Comparison of ENCODE assay signal across 15 mouse cellular contexts in genomic region chr3:142390288-142390687, GRCm38 (mm10). TPM values are rescaled to one million over a fixed set of nuclear protein-coding genes. Genes with fewer than 3 reads are reported as not detected.
DNase-seq lines count a peak whose midpoint lies in the region; ATAC-seq and TF ChIP-seq lines count a peak whose summit lies in the region.
"Had no signal": no experiment of that assay in that cellular context is flagged by ENCODE, and none has a peak within 500 bp of the region (broad histone marks: within the 10 kb centered on the region; RNA-seq: fewer than 3 reads in every experiment).

No protein-coding gene starts in this region.

- H3K36me3 ChIP-seq in heart, embryonic 12.5 days = peaks cover 18% of the 10 kb centered on the region
- H3K36me3 ChIP-seq in kidney, embryonic 14.5 days (ENCODE audit: control insufficient read depth, insufficient read depth, low read length) = peaks cover 5% of the 10 kb centered on the region; the same call in 1 of the 2 replicates
- H3K36me3 ChIP-seq: midbrain, embryonic 15.5 days had no signal

- TF ChIP-seq CTCF in lung, adult 2 months (IDR thresholded peaks at IDR 0.05; ENCODE audit: insufficient read depth, low read length) = no peak

- H3K4me2 ChIP-seq in heart, embryonic 12.5 days = 0 out of 2 replicates have a peak overlapping the region, but pooled peaks have one; percentile 35
- no peak overlapping the region for H3K4me2 ChIP-seq in kidney, embryonic 14.5 days (replicated peaks; ENCODE audit: low read depth, low read length)
- H3K4me2 ChIP-seq: hindbrain, embryonic 14.5 days; midbrain, embryonic 15.5 days had no signal

- TF ChIP-seq POLR2A in lung, adult 2 months (IDR thresholded peaks at IDR 0.05; ENCODE audit: borderline replicate concordance, extremely low read depth, low read depth, low read length) = no peak

- no peaks in the 10 kb centered on the region for H3K9me3 ChIP-seq in heart, embryonic 12.5 days (replicated peaks)
- no peaks in the 10 kb centered on the region for H3K9me3 ChIP-seq in kidney, embryonic 14.5 days (ENCODE audit: control insufficient read depth, low read length)
- H3K9me3 ChIP-seq: midbrain, embryonic 15.5 days had no signal

- WGBS in heart, embryonic 12.5 days = 43% methylated on average over 2 of the region's 2 CpGs
- WGBS in kidney, embryonic 14.5 days = 47% methylated on average over 2 of the region's 2 CpGs
- WGBS in lung, adult 2 months = 60% methylated on average over 2 of the region's 2 CpGs

- DNase-seq in adipocyte (ENCODE audit: low spot score) = peak; percentile 63
- DNase-seq in frontal cortex, postnatal 36 days (ENCODE audit: low spot score in 2 of 2) = no peak
- no peak for DNase-seq in lung, adult 2 months
- no peak for DNase-seq in ovary, postnatal 36 days (ENCODE audit: low spot score)
- no peak for DNase-seq in liver
- DNase-seq: cerebellum, postnatal 25 days; layer of hippocampus, adult 9-11 months; spleen, adult 18-20 months; thymus, adult 18-20 months had no signal

- no peaks in the 10 kb centered on the region for H3K27me3 ChIP-seq in heart, embryonic 12.5 days (replicated peaks)
- H3K27me3 ChIP-seq in kidney, embryonic 14.5 days (ENCODE audit: control insufficient read depth, insufficient read depth, low read length) = no peaks in the 10 kb centered on the region

- H3K4me3 ChIP-seq in brown adipose tissue, adult 24 weeks (ENCODE audit: insufficient read depth, low read depth, low read length) = no peak overlapping the region
- H3K4me3 ChIP-seq in heart, embryonic 12.5 days = no peak overlapping the region
- H3K4me3 ChIP-seq in kidney, embryonic 14.5 days (ENCODE audit: low read length) = no peak overlapping the region
- H3K4me3 ChIP-seq in lung, adult 2 months (replicated peaks; ENCODE audit: extremely low read depth, low read depth, low read length) = no peak overlapping the region
- H3K4me3 ChIP-seq: midbrain, embryonic 15.5 days had no signal

- no peak for ATAC-seq in heart, embryonic 12.5 days (ENCODE audit: insufficient number of reproducible peaks, low FRiP score)
- ATAC-seq in kidney, embryonic 14.5 days (ENCODE audit: low FRiP score, low TSS enrichment) = peak; percentile 66; the same call in 1 of the 2 replicates
- ATAC-seq: lung, postnatal 0 days; midbrain, embryonic 15.5 days had no signal

- H3K4me1 ChIP-seq in brown adipose tissue, adult 24 weeks (ENCODE audit: control insufficient read depth, insufficient read depth, insufficient read length, low read length) = peaks cover 10% of the 10 kb centered on the region
- H3K4me1 ChIP-seq in heart, embryonic 12.5 days (replicated peaks) = peaks cover 27% of the 10 kb centered on the region
- H3K4me1 ChIP-seq in kidney, embryonic 14.5 days (ENCODE audit: control insufficient read depth, insufficient read depth, low read length) = 0 out of 2 replicates have a peak, but pooled peaks cover 4% of the 10 kb centered on the region
- H3K4me1 ChIP-seq in lung, adult 2 months (ENCODE audit: control insufficient read depth, insufficient read depth, low read length) = peaks cover 6% of the 10 kb centered on the region; the same call in 1 of the 2 replicates

- peak overlapping the region; percentile 28; the same call in 1 of the 2 replicates for H3K27ac ChIP-seq in brown adipose tissue, adult 24 weeks (replicated peaks; ENCODE audit: low read depth, low read length)
- peak overlapping the region; percentile 57 for H3K27ac ChIP-seq in heart, embryonic 12.5 days (ENCODE audit: poor library complexity, severe bottlenecking)
- no peak overlapping the region for H3K27ac ChIP-seq in kidney, embryonic 14.5 days (ENCODE audit: low read depth, low read length)
- H3K27ac ChIP-seq: hindbrain, embryonic 14.5 days; midbrain, embryonic 15.5 days had no signal

- peak overlapping the region; percentile 20; the same call in 1 of the 2 replicates for H3K9ac ChIP-seq in heart, embryonic 12.5 days
- H3K9ac ChIP-seq in kidney, embryonic 14.5 days (ENCODE audit: low read depth, low read length) = no peak overlapping the region
- H3K9ac ChIP-seq: hindbrain, embryonic 14.5 days; midbrain, embryonic 15.5 days had no signal

RNA-seq across cellular contexts. Expression of gene Pdlim5, which starts 5.2 kb away (rescaled TPM):
- 26.9 and 32.0 TPM in 2 replicates for polyA plus RNA-seq in brown adipose tissue, adult 24 weeks (2012; ENCODE audit: insufficient read depth, insufficient read length, missing spikeins)
- polyA plus RNA-seq in heart, embryonic 12.5 days (2016; fragmentation: Nextera tagmentation; extraction: Ambion mirVana) = 218 and 224 TPM in 2 replicates
- polyA plus RNA-seq in kidney, embryonic 14.5 days (2014; fragmentation: Nextera tagmentation; extraction: Ambion mirVana) = 31.1 and 51.4 TPM in 2 replicates
- 43.5 and 52.6 TPM in 2 replicates for polyA plus RNA-seq in lung, adult 2 months (2012; rRNA removed)
